Comparison of ENCODE assay signal across 38 mouse cellular contexts in the genomic region with DNA sequence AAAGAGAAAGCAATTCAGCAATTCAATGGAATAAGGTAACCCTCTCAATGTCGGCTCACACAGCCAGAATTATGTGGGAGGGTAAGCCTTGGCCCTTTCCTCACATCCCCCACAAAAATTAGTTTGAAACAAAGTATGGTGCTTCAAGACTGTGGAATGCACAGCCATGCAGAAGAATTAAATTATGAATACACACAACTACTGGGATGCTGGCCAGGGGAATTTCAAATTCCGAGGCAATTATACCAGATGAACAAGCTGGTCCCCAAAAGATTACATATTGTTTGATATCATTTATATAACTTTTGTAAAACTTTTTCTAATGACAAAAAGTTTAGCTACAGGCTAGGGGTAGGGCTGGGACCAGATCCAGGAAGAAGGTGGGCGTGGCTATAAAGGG. TPM values are rescaled to one million over a fixed set of nuclear protein-coding genes. Genes with fewer than 3 reads are reported as not detected.
DNase-seq lines count a peak whose midpoint lies in the region; ATAC-seq and TF ChIP-seq lines count a peak whose summit lies in the region.
"Had no signal": no experiment of that assay in that cellular context is flagged by ENCODE, and none has a peak within 500 bp of the region (broad histone marks: within the 10 kb centered on the region; RNA-seq: fewer than 3 reads in every experiment).

No protein-coding gene starts in this region.

- no peaks in the 10 kb centered on the region for H3K36me3 ChIP-seq in embryonic facial prominence, embryonic 13.5 days
- H3K36me3 ChIP-seq in embryonic facial prominence, embryonic 10.5 days (replicated peaks): no peaks in the 10 kb centered on the region
- H3K36me3 ChIP-seq in embryonic facial prominence, embryonic 15.5 days: no peaks in the 10 kb centered on the region
- H3K36me3 ChIP-seq: embryonic facial prominence, embryonic 12.5 days; G1E; heart, embryonic 12.5 days; limb, embryonic 12.5 days; liver, embryonic 15.5 days; midbrain, embryonic 13.5 days had no signal

- no peaks in the 10 kb centered on the region for H3K9me3 ChIP-seq in embryonic facial prominence, embryonic 13.5 days
- H3K9me3 ChIP-seq in embryonic facial prominence, embryonic 10.5 days: no peaks in the 10 kb centered on the region
- no peaks in the 10 kb centered on the region for H3K9me3 ChIP-seq in embryonic facial prominence, embryonic 15.5 days (replicated peaks)
- H3K9me3 ChIP-seq: embryonic facial prominence, embryonic 12.5 days; forebrain, embryonic 13.5 days; G1E; heart, embryonic 12.5 days; limb, embryonic 12.5 days; liver, embryonic 15.5 days; midbrain, embryonic 13.5 days had no signal

- no peak for TF ChIP-seq CTCF in lung, adult 2 months (IDR thresholded peaks at IDR 0.05; ENCODE audit: insufficient read depth, low read length)

- 42% methylated on average over 3 of the region's 3 CpGs for WGBS in embryonic facial prominence, embryonic 13.5 days
- WGBS in embryonic facial prominence, embryonic 10.5 days: 87% methylated on average over 3 of the region's 3 CpGs
- WGBS in lung, adult 2 months: 54% methylated on average over 3 of the region's 3 CpGs
- WGBS in embryonic facial prominence, embryonic 15.5 days: 29% methylated on average over 3 of the region's 3 CpGs

- peaks cover 13% of the 10 kb centered on the region for H3K27me3 ChIP-seq in embryonic facial prominence, embryonic 13.5 days
- peaks cover 19% of the 10 kb centered on the region for H3K27me3 ChIP-seq in embryonic facial prominence, embryonic 10.5 days (replicated peaks; ENCODE audit: low read depth, poor library complexity, severe bottlenecking)
- H3K27me3 ChIP-seq in embryonic facial prominence, embryonic 15.5 days: peaks cover 8% of the 10 kb centered on the region

- ATAC-seq in embryonic facial prominence, embryonic 13.5 days (ENCODE audit: insufficient number of reproducible peaks, insufficient read depth, low FRiP score, low TSS enrichment, low read depth): no peak
- ATAC-seq in embryonic facial prominence, embryonic 15.5 days (ENCODE audit: insufficient number of reproducible peaks, low FRiP score, low TSS enrichment, low read depth): 0 out of 2 replicates have a peak, but pooled peaks have one; percentile 52
- ATAC-seq in granulocyte monocyte progenitor cell, adult 5-6 weeks (replicated peaks; ENCODE audit: poor library complexity, severe bottlenecking): no peak
- ATAC-seq: forebrain, embryonic 13.5 days; midbrain, embryonic 13.5 days had no signal

- H3K4me3 ChIP-seq in embryonic facial prominence, embryonic 13.5 days: no peak overlapping the region
- no peak overlapping the region for H3K4me3 ChIP-seq in embryonic facial prominence, embryonic 10.5 days
- H3K4me3 ChIP-seq in lung, adult 2 months (replicated peaks; ENCODE audit: extremely low read depth, low read depth, low read length): no peak overlapping the region
- H3K4me3 ChIP-seq in embryonic facial prominence, embryonic 15.5 days (replicated peaks): no peak overlapping the region
- H3K4me3 ChIP-seq: embryonic facial prominence, embryonic 12.5 days; forebrain, embryonic 13.5 days; heart, adult 2 months; heart, embryonic 12.5 days; limb, embryonic 12.5 days; liver, embryonic 15.5 days; midbrain, embryonic 13.5 days had no signal

- no peak overlapping the region for H3K4me2 ChIP-seq in embryonic facial prominence, embryonic 13.5 days
- H3K4me2 ChIP-seq in embryonic facial prominence, embryonic 15.5 days (replicated peaks): no peak overlapping the region
- H3K4me2 ChIP-seq: embryonic facial prominence, embryonic 12.5 days; forebrain, embryonic 13.5 days; heart, embryonic 12.5 days; hindbrain, embryonic 14.5 days; limb, embryonic 12.5 days; liver, embryonic 15.5 days; midbrain, embryonic 13.5 days had no signal

- peaks cover 18% of the 10 kb centered on the region for H3K4me1 ChIP-seq in embryonic facial prominence, embryonic 13.5 days
- peaks cover 7% of the 10 kb centered on the region; the same call in 1 of the 2 replicates for H3K4me1 ChIP-seq in embryonic facial prominence, embryonic 10.5 days
- H3K4me1 ChIP-seq in lung, adult 2 months (ENCODE audit: control insufficient read depth, insufficient read depth, low read length): no peaks in the 10 kb centered on the region
- H3K4me1 ChIP-seq in embryonic facial prominence, embryonic 15.5 days: peaks cover 21% of the 10 kb centered on the region
- H3K4me1 ChIP-seq: embryonic facial prominence, embryonic 12.5 days; heart, embryonic 12.5 days; liver, embryonic 15.5 days had no signal

- H3K27ac ChIP-seq in embryonic facial prominence, embryonic 13.5 days: peak overlapping the region; percentile 33; the same call in 1 of the 2 replicates
- no peak overlapping the region for H3K27ac ChIP-seq in embryonic facial prominence, embryonic 10.5 days (replicated peaks)
- H3K27ac ChIP-seq in embryonic facial prominence, embryonic 15.5 days (replicated peaks): no peak overlapping the region
- H3K27ac ChIP-seq: embryonic facial prominence, embryonic 12.5 days; forebrain, embryonic 13.5 days; heart, adult 2 months; hindbrain, embryonic 14.5 days; limb, embryonic 12.5 days; liver, embryonic 15.5 days; macrophage; midbrain, embryonic 13.5 days had no signal

- no peak for DNase-seq in embryonic facial prominence, embryonic 10.5 days (ENCODE audit: low spot score)
- DNase-seq in lung, postnatal 10 days: peak; percentile 19
- no peak for DNase-seq in lung, adult 2 months
- no peak for DNase-seq in cerebellum, adult 8-10 months
- no peak for DNase-seq in adrenal gland, adult (ENCODE audit: inconsistent age in 2 of 2, low spot score in 1 of 2)
- DNase-seq: adrenal gland, adult 8-10 months; cerebellum, adult 9-10 months; cerebellum, postnatal 36 days; gastrocnemius, postnatal 36 days; heart, adult 2 months; kidney, adult 18-20 months; kidney, postnatal 36 days; right cerebral cortex, adult 18-20 months; spleen, adult 18-20 months; thymus, adult 2 months; thymus, postnatal 36 days had no signal

- TF ChIP-seq POLR2A in lung, adult 2 months (IDR thresholded peaks at IDR 0.05; ENCODE audit: borderline replicate concordance, extremely low read depth, low read depth, low read length): no peak

- no peak overlapping the region for H3K9ac ChIP-seq in embryonic facial prominence, embryonic 13.5 days
- no peak overlapping the region for H3K9ac ChIP-seq in embryonic facial prominence, embryonic 15.5 days
- H3K9ac ChIP-seq: embryonic facial prominence, embryonic 12.5 days; forebrain, embryonic 13.5 days; heart, embryonic 12.5 days; hindbrain, embryonic 14.5 days; limb, embryonic 12.5 days; liver, embryonic 15.5 days; midbrain, embryonic 13.5 days had no signal

RNA-seq across cellular contexts. Expression of a gene that starts 4.0 kb away (rescaled TPM):
- polyA plus RNA-seq in embryonic facial prominence, embryonic 13.5 days (2015; fragmentation: Nextera tagmentation; extraction: Ambion mirVana): 0.32 TPM in 1 of 2 replicates, not detected in the other
- not detected in 2 replicates for polyA plus RNA-seq in embryonic facial prominence, embryonic 10.5 days (2016; fragmentation: Nextera tagmentation; extraction: Ambion mirVana)
- polyA plus RNA-seq in lung, adult 2 months (2012; rRNA removed): 11.0 and 12.7 TPM in 2 replicates
- 6.2 and 11.2 TPM in 2 replicates for polyA plus RNA-seq in embryonic facial prominence, embryonic 15.5 days (2015; fragmentation: Nextera tagmentation; extraction: Ambion mirVana)
- not detected in 2 replicates for total RNA-seq in granulocyte monocyte progenitor cell, adult 5-6 weeks (2014; fragmentation: Nextera tagmentation)
- not detected in 2 replicates for total RNA-seq in granulocyte monocyte progenitor cell, adult 5-6 weeks (2017)
- total RNA-seq: adrenal gland, adult 8-10 months; adrenal gland, postnatal 4 days; G1E; gastrocnemius, adult 18-20 months; gastrocnemius, postnatal 36 days; heart, adult 2 months; hematopoietic stem cell, adult 5-6 weeks; left cerebral cortex, adult 18-20 months; left cerebral cortex, postnatal 25 days; liver, adult 2 months had no signal
- polyA plus RNA-seq: embryonic facial prominence, embryonic 12.5 days; frontal cortex, adult 2 months; G1E; heart, embryonic 12.5 days; kidney, embryonic 16.5 days; limb, embryonic 12.5 days; liver, adult 2 months; liver, embryonic 15.5 days; macrophage; neural tube, embryonic 14.5 days had no signal

RNA-seq across cellular contexts. Expression of a gene that starts 10.1 kb away (rescaled TPM):
- polyA plus RNA-seq in embryonic facial prominence, embryonic 13.5 days (2015; fragmentation: Nextera tagmentation; extraction: Ambion mirVana): 28.3 and 31.2 TPM in 2 replicates
- 9.9 and 10.8 TPM in 2 replicates for polyA plus RNA-seq in embryonic facial prominence, embryonic 10.5 days (2016; fragmentation: Nextera tagmentation; extraction: Ambion mirVana)
- polyA plus RNA-seq in lung, adult 2 months (2012; rRNA removed): 8.5 and 9.2 TPM in 2 replicates
- polyA plus RNA-seq in embryonic facial prominence, embryonic 15.5 days (2015; fragmentation: Nextera tagmentation; extraction: Ambion mirVana): 25.2 and 25.4 TPM in 2 replicates
- 6.7 and 19.6 TPM in 2 replicates for total RNA-seq in granulocyte monocyte progenitor cell, adult 5-6 weeks (2014; fragmentation: Nextera tagmentation)
- total RNA-seq in granulocyte monocyte progenitor cell, adult 5-6 weeks (2017): 3.2 and 9.2 TPM in 2 replicates
- total RNA-seq: megakaryocyte-erythroid progenitor cell, adult 5-6 weeks had no signal
